8 mouse cellular contexts compared by ENCODE assay signal in genomic region chr7:90460930-90461329, GRCm38 (mm10). TPM values are rescaled to one million over a fixed set of nuclear protein-coding genes. Genes with fewer than 3 reads are reported as not detected.
A peak's percentile ranks its signal among the peaks of the same experiment; 100 is the strongest.
DNase-seq lines count a peak whose midpoint lies in the region; ATAC-seq lines count a peak whose summit lies in the region.

No protein-coding gene starts in this region.

- H3K4me1 ChIP-seq in kidney, embryonic 15.5 days, result peaks cover 14% of the 10 kb centered on the region
- H3K4me1 ChIP-seq in heart, embryonic 11.5 days (ENCODE audit: control insufficient read depth, insufficient read depth, low read length), result 0 out of 2 replicates have a peak, but pooled peaks cover 2% of the 10 kb centered on the region
- H3K4me1 ChIP-seq in neural tube, embryonic 11.5 days (ENCODE audit: control insufficient read depth, insufficient read depth, low read length), result peaks cover 7% of the 10 kb centered on the region

- H3K27ac ChIP-seq in kidney, embryonic 15.5 days, result no peak overlapping the region
- no peak overlapping the region for H3K27ac ChIP-seq in heart, embryonic 11.5 days (ENCODE audit: low read depth, low read length)
- no peak overlapping the region for H3K27ac ChIP-seq in neural tube, embryonic 11.5 days (ENCODE audit: low read depth, low read length)

- WGBS in kidney, embryonic 15.5 days, result 21% methylated on average over 14 of the region's 14 CpGs
- WGBS in heart, embryonic 11.5 days (ENCODE audit: insufficient replicate concordance), result 14% methylated on average over 14 of the region's 14 CpGs
- WGBS in neural tube, embryonic 11.5 days, result 19% methylated on average over 14 of the region's 14 CpGs

- no peaks in the 10 kb centered on the region for H3K36me3 ChIP-seq in kidney, embryonic 15.5 days
- no peaks in the 10 kb centered on the region for H3K36me3 ChIP-seq in heart, embryonic 11.5 days (ENCODE audit: control insufficient read depth, insufficient read depth, low read length)
- no peaks in the 10 kb centered on the region for H3K36me3 ChIP-seq in neural tube, embryonic 11.5 days (ENCODE audit: control insufficient read depth, insufficient read depth, low read length)

- ATAC-seq in kidney, embryonic 15.5 days (replicated peaks; ENCODE audit: low FRiP score), result no peak
- ATAC-seq in heart, embryonic 11.5 days (replicated peaks; ENCODE audit: insufficient number of reproducible peaks, low FRiP score, low TSS enrichment), result no peak
- no peak for ATAC-seq in neural tube, embryonic 11.5 days (ENCODE audit: insufficient read depth, low FRiP score, low TSS enrichment)

- H3K27me3 ChIP-seq in kidney, embryonic 15.5 days, result no peaks in the 10 kb centered on the region
- 0 out of 2 replicates have a peak, but pooled peaks cover 3% of the 10 kb centered on the region for H3K27me3 ChIP-seq in heart, embryonic 11.5 days (ENCODE audit: control insufficient read depth, insufficient read depth, low read length)
- H3K27me3 ChIP-seq in neural tube, embryonic 11.5 days (ENCODE audit: control insufficient read depth, insufficient read depth, low read length), result no peaks in the 10 kb centered on the region

- H3K9ac ChIP-seq in kidney, embryonic 15.5 days, result no peak overlapping the region
- H3K9ac ChIP-seq in heart, embryonic 11.5 days (ENCODE audit: low read depth, low read length), result no peak overlapping the region
- no peak overlapping the region for H3K9ac ChIP-seq in neural tube, embryonic 11.5 days (ENCODE audit: low read length)

- no peaks in the 10 kb centered on the region for H3K9me3 ChIP-seq in kidney, embryonic 15.5 days (replicated peaks)
- H3K9me3 ChIP-seq in heart, embryonic 11.5 days (replicated peaks; ENCODE audit: control insufficient read depth, low read length), result no peaks in the 10 kb centered on the region
- no peaks in the 10 kb centered on the region for H3K9me3 ChIP-seq in neural tube, embryonic 11.5 days (ENCODE audit: control insufficient read depth, low read length)

- H3K4me2 ChIP-seq in kidney, embryonic 15.5 days, result no peak overlapping the region; the same call in 1 of the 2 replicates
- peak overlapping the region; percentile 29; the same call in 1 of the 2 replicates for H3K4me2 ChIP-seq in heart, embryonic 11.5 days
- no peak overlapping the region for H3K4me2 ChIP-seq in neural tube, embryonic 11.5 days (ENCODE audit: low read depth)

- no peak overlapping the region for H3K4me3 ChIP-seq in kidney, embryonic 15.5 days (replicated peaks)
- no peak overlapping the region for H3K4me3 ChIP-seq in heart, embryonic 11.5 days (ENCODE audit: low read depth, low read length)
- no peak overlapping the region for H3K4me3 ChIP-seq in neural tube, embryonic 11.5 days (ENCODE audit: low read depth, low read length)

- DNase-seq in kidney, adult 9 months, result peak; percentile 48
- DNase-seq in adrenal gland, postnatal 14 days, result peak; percentile 68
- DNase-seq in liver, result peak; percentile 61
- DNase-seq in neural tube, embryonic 11.5 days (ENCODE audit: low spot score), result peak; percentile 19
- DNase-seq in right cerebral cortex, adult 18-20 months, result no peak
- no peak for DNase-seq in right cerebral cortex, postnatal 4 days

RNA-seq across cellular contexts. Expression of gene Tmem126a, which starts 3.9 kb away (rescaled TPM):
- 115 and 126 TPM in 2 replicates for polyA plus RNA-seq in kidney, embryonic 15.5 days (2015; fragmentation: Nextera tagmentation; extraction: Ambion mirVana)
- total RNA-seq in adrenal gland, postnatal 14 days (2021), result 66.4 and 68.2 TPM in 2 replicates
- 106 and 113 TPM in 2 replicates for polyA plus RNA-seq in heart, embryonic 11.5 days (2014; fragmentation: Nextera tagmentation; extraction: Ambion mirVana)
- 111 and 118 TPM in 2 replicates for polyA plus RNA-seq in neural tube, embryonic 11.5 days (2014; fragmentation: Nextera tagmentation; extraction: Ambion mirVana)

RNA-seq across cellular contexts. Expression of gene Tmem126b, which starts 14.9 kb away (rescaled TPM):
- polyA plus RNA-seq in kidney, embryonic 15.5 days (2015; fragmentation: Nextera tagmentation; extraction: Ambion mirVana), result 35.3 and 37.1 TPM in 2 replicates
- 20.6 and 21.4 TPM in 2 replicates for total RNA-seq in adrenal gland, postnatal 14 days (2021)
- 24.0 and 35.2 TPM in 2 replicates for polyA plus RNA-seq in heart, embryonic 11.5 days (2014; fragmentation: Nextera tagmentation; extraction: Ambion mirVana)
- polyA plus RNA-seq in neural tube, embryonic 11.5 days (2014; fragmentation: Nextera tagmentation; extraction: Ambion mirVana), result 41.8 and 43.3 TPM in 2 replicates

RNA-seq across cellular contexts. Expression of gene Dlg2, which starts 15.5 kb away (rescaled TPM):
- 0.87 and 1.4 TPM in 2 replicates for polyA plus RNA-seq in kidney, embryonic 15.5 days (2015; fragmentation: Nextera tagmentation; extraction: Ambion mirVana)
- 52.8 and 71.9 TPM in 2 replicates for total RNA-seq in adrenal gland, postnatal 14 days (2021)
- polyA plus RNA-seq in heart, embryonic 11.5 days (2014; fragmentation: Nextera tagmentation; extraction: Ambion mirVana), result 8.5 and 9.3 TPM in 2 replicates
- 5.1 and 6.2 TPM in 2 replicates for polyA plus RNA-seq in neural tube, embryonic 11.5 days (2014; fragmentation: Nextera tagmentation; extraction: Ambion mirVana)

RNA-seq across cellular contexts. Expression of gene Crebzf, which starts 18.4 kb away (rescaled TPM):
- 34.7 and 35.8 TPM in 2 replicates for polyA plus RNA-seq in kidney, embryonic 15.5 days (2015; fragmentation: Nextera tagmentation; extraction: Ambion mirVana)
- total RNA-seq in adrenal gland, postnatal 14 days (2021), result 64.3 and 77.7 TPM in 2 replicates
- 25.8 and 27.0 TPM in 2 replicates for polyA plus RNA-seq in heart, embryonic 11.5 days (2014; fragmentation: Nextera tagmentation; extraction: Ambion mirVana)
- 40.8 and 45.1 TPM in 2 replicates for polyA plus RNA-seq in neural tube, embryonic 11.5 days (2014; fragmentation: Nextera tagmentation; extraction: Ambion mirVana)

RNA-seq across cellular contexts. Expression of gene Ccdc89, which starts 34.6 kb away (rescaled TPM):
- 1.3 and 1.7 TPM in 2 replicates for polyA plus RNA-seq in kidney, embryonic 15.5 days (2015; fragmentation: Nextera tagmentation; extraction: Ambion mirVana)
- 0.37 and 0.68 TPM in 2 replicates for total RNA-seq in adrenal gland, postnatal 14 days (2021)
- 0.64 and 1.2 TPM in 2 replicates for polyA plus RNA-seq in heart, embryonic 11.5 days (2014; fragmentation: Nextera tagmentation; extraction: Ambion mirVana)
- 2.4 and 3.0 TPM in 2 replicates for polyA plus RNA-seq in neural tube, embryonic 11.5 days (2014; fragmentation: Nextera tagmentation; extraction: Ambion mirVana)

Comparison
In these comparisons a context has a peak if more than half of its experiments do, and no peak if none do; other contexts are left out.
1. DNase-seq: peak in kidney, adult 9 months (single experiment), adrenal gland, postnatal 14 days (single experiment), liver (single experiment) and neural tube, embryonic 11.5 days (single experiment); none in right cerebral cortex, adult 18-20 months (single experiment) and right cerebral cortex, postnatal 4 days (single experiment).